Mouse (Mus musculus): ENCODE results near the gene Chst3.
"Not testable (repeated sequence)": the region's sequence is repeated elsewhere in the genome, so short reads cannot be mapped to it uniquely, and the experiment has no call there.

Chst3 gene

DNA sequence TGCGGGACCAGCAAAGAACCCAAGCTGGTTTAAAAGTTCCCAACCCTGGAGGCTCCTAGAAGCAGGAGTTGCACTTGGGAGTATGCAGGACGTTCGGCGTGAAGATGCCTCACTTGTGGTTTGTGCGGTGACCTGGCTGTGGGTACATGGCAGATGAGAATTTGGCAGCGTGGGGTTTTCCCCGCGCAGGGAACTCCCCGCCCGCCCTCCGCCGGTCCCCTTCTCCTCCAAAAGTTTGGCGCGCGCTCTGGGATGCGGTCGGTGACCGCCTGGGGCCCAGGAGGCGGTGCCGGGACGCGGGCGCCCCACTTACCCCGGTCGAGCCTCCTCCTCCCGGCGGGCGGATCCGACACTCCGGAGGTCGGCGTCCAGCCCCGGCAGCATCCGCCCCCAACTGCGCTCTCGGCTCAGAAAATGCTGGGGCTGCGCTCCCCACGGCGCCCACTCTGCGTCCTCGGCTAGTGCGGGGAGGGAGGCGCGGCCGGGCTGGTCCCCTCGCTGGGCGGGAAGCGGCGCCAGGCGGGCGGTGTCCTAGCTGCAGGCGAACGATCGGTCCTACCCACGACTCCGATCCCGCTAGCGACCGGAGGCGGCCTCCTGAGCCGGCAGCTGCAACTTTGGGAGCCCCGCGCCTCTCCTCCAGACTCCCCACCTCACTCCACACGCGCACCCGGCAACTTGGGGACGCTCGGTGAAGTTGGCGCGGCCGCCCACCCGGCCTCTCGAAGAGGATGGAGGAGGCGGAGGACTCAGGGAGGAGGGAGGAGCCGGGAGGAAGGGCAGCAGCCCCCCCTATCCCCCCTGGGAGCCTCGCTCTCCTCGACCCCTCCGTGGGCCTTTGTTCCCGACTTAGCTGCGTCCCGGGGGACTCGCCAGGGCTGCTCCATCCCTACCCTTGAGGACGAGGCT, at the start of gene Chst3:
TSS of gene Chst3 (minus strand) at position 670 of the 909 bp plus-strand sequence.
- DNase-seq (ENCODE audit: low spot score), result peak; percentile 34

DNA sequence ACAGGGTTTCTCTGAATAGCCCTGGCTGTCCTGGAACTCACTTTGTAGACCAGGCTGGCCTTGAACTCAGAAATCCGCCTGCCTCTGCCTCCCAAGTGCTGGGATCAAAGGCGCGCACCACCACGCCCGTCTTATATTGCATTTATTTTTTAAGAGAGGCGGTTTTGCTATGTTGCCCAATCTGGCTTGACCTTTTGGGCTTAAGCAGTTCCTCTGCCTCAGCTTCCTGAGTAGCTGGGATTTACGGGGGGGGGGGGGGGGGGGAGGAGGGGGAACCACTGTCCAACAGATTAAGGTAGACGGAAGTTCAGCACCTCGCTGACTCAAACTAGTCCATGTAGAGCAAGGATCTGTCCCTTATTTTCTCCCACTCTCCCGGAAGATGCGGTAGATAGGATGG, 49.7 kb upstream of the Chst3 start:
- no peak for DNase-seq (ENCODE audit: low spot score)

DNA sequence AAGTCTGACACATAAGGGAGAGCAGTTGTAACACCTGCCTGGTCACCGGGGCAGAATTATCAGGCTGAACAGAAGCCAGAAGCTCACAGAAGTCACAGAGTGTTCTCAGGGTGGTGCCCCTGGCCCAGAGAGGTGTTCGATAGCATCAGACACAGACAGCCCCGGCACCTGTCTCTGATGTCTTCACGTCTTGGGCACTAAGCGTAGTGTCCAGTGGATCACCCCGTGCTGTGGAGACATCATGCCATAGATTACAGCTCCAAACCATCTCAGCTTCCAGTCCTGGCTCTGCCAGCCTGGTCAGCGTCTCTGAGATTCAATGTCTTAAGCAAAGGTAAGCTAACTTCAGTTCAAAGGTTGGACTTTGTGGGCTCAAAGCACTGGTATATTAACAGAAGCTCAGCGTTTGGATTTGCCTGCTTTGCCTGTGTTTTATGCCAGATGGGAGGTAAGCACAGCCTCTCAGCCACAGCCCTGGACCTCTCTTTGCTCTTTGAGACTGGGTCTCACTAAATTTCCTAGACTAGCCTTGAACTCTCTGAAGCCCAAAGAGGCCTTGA, 47.9 kb upstream of the Chst3 start:
- no peak for DNase-seq (ENCODE audit: low spot score)

DNA sequence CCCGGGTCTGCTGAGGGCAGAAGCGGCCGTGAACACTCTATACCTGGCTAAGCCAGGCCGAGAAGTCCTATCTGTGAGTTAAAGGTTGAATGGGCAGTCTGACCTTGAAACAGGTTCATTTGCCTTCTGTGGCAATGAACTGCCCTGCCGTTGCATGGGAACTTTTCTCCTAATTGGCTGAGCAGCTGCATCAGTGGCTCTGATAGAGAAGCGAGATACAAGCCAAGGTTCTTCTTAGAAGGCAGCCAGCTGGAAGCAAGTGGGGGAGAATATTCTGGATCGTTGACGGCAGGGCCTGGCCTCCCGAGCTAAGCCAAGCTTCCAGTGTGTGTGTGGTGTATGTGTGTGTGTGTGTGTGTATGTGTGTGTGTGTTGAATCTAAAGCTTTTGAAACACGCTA, 46.2 kb upstream of the Chst3 start:
- DNase-seq (ENCODE audit: low spot score), result no peak

DNA sequence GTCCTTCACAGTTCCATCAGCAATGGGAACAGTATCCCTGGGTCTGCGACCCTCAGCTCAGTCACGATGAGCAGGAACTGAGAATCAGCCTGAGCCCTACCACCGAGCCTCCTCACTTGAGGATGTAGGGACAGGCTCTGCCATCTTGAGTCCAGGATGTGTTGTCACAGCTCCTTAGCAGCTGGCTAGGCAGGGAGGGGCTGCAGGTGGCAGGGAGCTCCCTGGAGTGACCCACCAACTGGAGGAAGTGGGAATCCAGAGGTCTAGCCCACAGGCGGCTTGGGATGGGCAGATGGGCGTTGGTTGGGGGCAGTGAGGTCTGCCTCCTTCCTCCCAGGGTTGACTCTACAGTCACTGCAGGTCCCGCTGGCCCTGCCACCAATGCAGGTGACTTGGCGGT, 44.3 kb upstream of the Chst3 start:
- DNase-seq (ENCODE audit: low spot score), result no peak

DNA sequence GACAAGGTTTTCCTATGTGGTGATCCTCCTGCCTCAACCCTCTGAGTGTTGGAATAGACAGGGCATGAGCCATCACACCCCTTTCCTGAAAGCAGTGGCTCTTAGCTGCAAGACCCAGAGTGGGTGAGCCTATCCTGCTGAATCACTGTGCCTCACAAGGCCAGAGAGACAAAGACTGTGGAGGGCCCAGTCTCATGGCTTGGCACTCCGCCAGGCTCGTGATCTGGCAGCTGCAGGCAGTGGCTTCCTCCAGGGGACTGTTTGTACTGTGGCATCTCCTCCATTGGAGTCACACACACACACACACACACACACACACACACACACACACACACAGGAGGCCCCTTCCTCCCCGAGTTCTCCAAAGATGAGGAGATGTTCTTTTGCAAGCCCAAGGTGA, 43.3 kb upstream of the Chst3 start:
- DNase-seq (ENCODE audit: low spot score), result peak; percentile 60

DNA sequence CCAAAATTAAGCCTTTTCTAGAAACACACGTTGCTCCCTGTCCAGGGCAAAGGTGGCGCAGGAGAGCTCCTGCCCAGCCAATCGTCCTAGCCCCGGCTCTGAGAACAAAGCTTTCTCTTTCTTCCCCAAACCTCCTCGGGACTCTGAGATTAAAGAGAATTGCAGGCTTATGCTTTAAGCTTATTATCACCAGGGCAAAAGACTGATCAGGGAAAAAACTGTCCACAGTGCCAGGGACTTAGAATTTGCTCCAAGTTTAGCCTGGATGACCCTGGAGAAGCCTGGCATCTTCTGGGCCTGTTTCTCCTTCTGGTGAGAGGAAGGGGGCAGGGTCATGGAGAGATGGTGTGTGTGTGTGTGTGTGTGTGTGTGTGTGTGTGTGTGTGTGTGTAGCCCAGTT, 42.5 kb upstream of the Chst3 start:
- DNase-seq (ENCODE audit: low spot score), result no peak

DNA sequence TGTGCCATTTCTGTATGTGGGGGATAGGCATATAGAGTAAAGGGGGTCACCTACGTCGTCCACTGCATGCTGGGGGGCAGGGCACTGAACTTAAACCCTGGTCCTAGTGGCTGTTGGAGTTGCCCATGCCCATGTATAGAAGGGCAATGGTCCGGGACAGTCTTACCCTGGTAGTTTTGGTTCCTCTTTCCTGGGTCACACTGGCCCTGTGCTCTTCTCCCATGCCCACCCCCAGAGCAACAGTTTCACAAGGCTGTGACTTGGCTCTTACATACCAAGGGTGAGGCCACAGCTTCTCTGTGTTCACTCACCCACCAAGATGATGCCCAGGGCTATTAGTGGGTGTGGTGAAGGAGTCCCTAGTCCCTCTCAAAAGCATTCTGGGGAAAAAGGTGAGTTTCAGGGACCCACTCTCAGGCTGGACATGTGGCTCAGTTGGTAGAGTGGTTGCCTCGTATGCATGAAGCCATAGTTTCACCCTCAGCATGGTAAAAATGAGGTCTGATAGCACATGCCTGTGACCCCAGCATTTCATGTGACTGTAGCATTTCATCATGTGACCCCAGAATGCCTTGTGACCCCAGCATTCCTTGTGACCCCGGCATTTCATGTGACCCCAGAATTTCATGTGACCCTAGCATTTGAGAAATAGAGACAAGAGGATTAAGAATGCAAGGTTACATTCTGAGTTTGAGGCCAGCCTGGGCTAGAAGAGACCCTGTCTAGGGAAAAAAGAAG, 41.7 kb upstream of the Chst3 start:
- DNase-seq (ENCODE audit: low spot score), result no peak

DNA sequence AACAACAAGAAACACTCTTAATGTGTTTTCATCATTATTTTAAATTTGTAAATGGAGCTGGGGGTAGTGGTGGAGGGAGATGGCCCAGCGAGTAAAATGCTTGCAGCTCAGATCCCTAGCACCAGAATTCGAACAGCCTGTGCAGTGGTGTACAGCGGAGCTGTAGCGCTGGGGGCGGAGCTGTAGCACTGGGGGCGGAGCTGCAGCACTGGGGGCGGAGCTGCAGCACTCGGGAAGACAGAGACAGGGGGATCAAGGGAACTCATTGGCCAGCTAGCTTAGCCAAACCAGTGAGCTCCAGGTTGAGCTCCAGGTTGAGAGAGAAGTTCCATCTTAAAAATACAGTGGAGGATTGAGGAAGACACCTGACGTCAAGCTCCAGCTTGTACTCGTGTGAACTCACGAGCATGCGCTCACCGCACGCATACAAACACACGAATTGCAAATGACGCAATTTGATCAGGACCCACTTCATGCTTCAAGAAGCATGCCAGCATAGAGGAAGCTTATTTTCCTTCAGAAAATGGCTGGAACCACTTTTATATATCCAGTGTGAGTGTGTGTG, 38.3 kb upstream of the Chst3 start:
- no peak for DNase-seq (ENCODE audit: low spot score)

DNA sequence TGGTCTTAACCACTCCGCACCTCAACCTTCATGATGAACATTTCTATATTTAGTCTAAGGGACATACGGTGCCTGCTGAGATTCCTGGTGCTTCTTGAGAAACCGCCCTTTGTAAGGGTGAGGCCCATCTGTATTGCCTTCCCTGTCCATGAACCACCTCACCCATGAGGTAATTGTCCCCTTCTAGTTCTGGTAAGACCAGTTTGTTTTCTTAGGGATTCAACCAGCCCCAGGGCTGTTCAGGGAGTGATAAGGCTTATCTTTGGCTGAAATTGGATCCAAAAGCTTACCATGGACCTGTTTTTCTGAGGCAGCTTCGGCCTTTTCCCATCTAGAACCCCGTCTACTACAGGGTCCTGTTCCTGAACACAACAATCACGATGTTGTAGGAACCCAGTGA, 37.0 kb upstream of the Chst3 start:
- DNase-seq (ENCODE audit: low spot score), result no peak

DNA sequence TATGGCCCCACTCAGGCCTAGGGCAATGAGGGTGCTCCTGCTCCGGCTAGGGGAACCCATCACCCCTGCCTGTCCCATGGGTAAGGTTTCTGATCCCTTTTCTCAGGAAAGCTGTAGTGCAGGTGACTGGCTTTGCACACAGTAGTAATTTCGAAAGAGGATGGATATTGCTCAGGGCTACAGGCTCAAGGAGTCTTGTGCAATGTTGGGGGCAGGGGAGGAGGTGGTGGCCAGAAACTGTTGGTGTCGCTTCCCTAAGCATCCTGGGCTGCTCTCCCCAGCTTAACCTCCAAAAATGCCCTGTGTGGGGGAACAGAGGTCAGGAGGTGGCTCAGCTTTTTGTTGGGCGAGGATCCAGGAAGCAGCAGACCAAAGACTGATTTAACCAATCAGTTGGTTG, 33.5 kb upstream of the Chst3 start:
- DNase-seq (ENCODE audit: low spot score), result no peak

DNA sequence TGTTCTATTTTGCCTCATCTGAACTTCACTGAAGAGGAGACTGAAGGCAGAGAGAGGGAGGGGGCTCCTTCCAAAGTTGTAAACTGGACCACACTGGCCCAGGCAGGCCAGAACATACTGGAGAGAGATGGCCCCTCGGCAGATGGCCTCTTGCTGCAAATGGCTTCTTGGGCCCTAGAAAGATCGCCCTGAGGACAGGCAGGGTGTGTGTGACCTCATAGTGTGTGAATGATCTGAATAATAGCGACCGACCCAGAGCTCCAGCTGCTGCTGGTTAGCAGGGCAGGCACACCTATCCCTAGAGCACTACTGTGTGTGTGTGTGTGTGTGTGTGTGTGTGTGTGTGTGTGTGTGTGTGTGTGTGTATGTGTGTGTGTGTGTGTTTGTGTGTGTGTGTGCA, 33.1 kb upstream of the Chst3 start:
- no peak for DNase-seq (ENCODE audit: low spot score)

DNA sequence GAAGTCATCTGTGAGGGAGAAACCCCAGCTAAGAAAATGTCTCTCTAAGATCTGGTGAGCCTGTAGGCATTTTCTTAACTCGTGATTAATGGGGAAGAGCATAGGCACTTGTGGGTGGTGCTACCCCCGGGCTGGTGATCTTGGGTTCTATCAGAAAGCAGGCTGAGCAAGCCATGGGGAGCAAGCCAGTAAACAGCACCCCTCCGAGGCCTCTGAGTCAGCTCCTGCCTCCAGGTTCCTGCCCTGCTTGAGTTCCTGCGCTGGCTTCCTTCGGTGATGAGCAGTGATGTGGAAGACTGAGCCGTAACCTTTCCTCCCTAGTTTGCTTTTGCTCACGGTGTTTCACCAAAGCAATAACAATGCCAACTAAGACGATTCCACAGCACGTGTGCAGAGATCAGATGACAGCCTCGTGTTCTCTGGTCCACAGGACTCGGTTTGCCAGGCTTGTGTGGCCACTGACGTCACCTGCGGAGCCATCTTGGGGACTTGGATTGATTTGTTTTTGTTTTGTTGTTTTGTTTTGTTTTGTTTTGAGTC, 31.4 kb upstream of the Chst3 start:
- DNase-seq (ENCODE audit: low spot score), result no peak

DNA sequence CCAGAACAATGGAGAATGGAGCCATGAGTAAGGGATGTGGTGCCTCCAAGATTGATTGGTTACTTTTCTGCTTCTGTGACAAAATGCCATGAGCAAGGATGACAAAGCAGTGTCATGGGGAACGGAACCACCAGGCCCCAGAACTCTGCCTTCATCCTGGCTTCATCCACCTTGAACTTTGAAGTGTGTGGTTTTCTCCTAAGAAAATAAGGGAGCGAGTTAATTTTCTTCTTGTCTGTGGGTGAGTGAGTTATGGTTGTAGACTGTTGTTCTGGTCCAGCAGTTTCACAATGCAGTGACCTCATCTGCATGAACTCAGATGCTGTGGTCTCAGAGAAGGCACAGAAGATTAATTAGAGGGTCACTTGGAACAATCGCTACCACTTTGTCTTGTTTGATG, 29.3 kb upstream of the Chst3 start:
- DNase-seq (ENCODE audit: low spot score), result not testable (repeated sequence)

DNA sequence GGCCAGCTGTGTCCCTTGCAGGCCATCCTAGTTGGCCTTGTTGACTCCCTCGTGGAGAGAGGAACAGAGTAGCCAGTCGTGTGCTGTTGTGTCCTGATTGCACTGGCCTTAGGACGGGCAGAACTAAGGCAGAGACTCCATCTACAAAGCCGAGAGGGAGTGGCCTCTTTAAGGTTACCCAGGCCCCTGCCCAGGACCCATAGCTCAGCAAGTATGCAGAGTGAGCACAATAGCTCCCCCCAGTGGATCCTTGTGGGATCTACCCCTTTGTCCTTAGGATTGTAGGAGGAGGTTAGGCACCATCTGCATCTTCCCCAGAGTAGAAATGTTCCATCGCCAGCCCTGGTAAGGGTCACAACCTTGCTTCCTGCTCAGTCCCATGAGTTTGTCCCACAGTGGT, 27.5 kb upstream of the Chst3 start:
- peak; percentile 38 for DNase-seq (ENCODE audit: low spot score)

DNA sequence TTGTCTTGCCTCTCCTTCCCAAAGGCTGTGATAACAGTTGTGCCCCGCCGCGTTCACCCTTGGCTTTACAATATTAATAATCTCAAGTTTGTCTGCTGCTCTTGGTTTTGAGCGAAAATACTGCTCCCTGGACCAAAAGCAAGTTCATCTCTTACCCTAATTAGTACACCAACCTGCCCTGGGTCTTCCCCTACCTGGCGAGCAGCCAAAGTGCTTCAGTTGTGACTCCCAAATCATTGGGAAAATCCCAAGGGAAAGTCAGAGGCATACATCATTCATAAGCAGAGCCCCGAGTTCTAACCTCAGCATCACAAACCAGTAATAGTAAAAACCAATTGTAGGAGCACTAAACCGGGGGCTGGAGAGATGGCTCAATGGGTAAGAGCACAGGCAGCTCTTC, 26.6 kb upstream of the Chst3 start:
- DNase-seq (ENCODE audit: low spot score), result no peak

DNA sequence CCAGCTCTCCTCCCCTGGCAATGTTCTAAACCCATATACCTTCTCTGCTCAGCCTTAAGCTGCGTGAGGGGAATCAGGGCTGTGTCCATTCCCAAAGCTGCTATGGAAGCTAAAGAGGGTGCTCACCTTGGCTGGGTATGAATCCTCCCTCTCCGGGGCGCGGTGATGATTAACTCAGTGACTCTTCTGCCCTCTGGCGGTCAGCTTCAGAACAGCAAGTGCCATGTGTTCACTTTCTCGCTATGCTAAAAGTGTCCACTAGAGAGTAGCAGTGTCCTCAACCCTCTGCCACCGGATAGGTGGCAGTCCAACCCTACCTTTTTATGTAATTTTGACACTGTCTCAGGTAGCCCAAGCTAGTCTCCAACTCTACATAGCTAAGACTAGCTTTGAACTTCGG, 26.0 kb upstream of the Chst3 start:
- peak; percentile 93 for DNase-seq (ENCODE audit: low spot score)

DNA sequence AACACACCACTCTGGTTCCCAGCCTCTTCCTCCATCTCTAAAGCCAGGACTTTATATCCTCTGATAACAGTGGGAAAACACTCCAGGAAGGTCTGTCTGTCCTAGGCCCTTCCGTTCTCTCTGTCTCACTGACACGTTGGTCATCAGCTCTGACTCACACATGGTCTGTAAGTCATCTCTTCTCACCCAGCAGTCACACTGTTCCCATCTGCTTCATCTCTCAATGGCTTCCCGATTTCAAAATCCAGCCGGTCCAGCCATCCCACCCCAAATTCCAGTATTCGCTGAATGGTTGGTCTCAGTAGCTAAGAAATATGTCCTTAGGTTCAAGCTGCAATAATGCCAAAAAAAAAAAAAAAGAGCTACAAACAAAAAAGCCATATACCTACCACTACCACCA, 24.9 kb upstream of the Chst3 start:
- no peak for DNase-seq (ENCODE audit: low spot score)

DNA sequence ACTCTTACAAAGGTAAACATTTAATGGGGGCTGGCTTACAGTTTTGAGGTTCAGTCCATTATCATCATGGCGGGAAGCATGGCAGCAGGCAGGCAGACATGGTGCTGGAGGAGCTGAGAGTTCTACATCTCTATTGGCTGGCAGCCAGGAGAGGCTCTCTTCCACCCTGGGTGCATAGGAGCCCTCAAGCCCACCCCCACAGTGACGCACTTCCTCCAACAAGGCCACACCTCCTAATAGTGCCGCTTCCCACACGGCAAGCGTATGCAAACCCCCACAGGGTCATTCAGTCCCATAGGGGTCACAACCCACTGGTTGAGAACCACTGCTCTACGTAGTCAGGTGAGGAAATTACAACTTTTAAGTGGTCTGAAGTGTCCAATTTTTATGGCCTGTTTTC, 21.4 kb upstream of the Chst3 start:
- DNase-seq (ENCODE audit: low spot score), result no peak

DNA sequence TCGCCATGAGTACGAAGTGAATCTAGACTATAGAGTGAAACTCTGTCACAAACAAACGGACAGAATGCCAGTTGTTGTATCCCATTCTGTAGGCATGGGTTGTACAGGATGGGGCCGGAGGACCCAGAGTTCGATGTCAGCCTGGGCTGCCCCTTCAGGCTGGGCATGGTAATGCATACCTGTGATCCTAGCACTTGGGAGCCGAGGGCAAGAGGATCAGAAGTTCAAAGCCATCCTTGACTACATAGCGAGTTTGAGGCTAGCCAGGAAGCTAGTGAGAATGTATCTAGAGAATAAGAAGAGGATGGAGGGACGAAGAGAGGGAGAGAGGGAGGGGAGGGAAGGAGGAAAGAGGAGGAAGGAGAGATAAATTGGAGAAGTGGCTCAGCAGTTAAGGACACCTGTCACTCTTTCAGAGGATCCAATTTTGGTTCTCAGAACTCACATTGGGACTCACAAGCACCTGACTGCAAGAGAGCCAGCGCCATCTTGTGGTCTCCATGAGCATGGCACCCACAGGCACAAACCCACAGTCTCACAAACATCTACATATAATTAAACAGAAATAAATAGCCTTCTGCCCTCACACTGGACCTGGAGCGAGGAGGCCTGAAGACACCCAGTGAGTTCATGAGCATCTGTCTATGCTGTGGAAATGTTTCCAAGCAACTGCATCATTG, 18.6 kb upstream of the Chst3 start:
- peak; percentile 54 for DNase-seq (ENCODE audit: low spot score)

DNA sequence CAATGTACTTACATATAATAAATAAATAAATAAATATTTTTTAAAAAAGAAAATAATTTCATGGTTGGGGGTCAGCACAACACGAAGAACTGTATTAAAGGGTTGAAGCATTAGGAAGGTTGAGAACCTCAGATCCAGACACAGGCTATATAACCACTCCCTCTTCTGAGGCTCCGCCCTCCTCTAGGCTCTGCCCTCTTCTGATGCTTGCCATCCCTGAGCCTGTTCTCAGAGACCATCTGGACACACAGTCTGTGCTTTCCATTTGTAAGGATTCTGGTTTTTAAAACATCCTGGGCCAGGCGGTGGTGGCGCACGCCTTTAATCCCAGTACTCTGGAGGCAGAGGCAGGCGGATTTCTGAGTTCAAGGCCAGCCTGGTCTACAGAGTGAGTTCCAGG, 16.8 kb upstream of the Chst3 start:
- DNase-seq (ENCODE audit: low spot score), result not testable (repeated sequence)

DNA sequence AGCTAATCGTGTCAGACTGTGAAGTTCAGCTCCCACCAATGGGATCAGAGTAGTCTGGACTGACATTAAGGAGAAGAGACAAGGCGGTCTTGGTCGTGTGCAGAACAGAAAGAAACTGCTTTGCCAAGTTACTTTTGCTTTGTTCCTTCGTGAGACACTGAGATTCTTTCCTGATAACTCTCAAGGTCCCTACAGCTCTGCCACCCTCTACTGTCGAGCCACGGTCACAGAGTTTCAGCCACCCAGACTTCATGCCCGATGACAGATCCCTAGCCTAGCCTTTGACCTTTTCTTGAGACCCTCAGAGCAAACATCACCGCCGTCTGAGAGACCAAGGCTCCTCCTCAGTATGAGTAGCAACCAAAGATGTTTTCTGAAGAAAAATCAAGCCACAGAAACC, 14.9 kb upstream of the Chst3 start:
- no peak for DNase-seq (ENCODE audit: low spot score)
